Mouse (Mus musculus) midbrain, embryonic 16.5 days (tissue): ENCODE results near the gene Fbxo33. TPM values are rescaled to one million over a fixed set of nuclear protein-coding genes. Genes with fewer than 3 reads are reported as not detected.

Source experiments
- ATAC-seq: fragments of 200-750 bp; cut with Nextera tagmentation; 2 replicates; pipeline ENCODE4 v1.8.0; 2017; ENCODE audit warnings: moderate TSS enrichment
- H3K27ac ChIP-seq: fragments of 300-500 bp; sonication (generic); 2 replicates; pipeline ENCODE4 v1.5.1; 2014; ENCODE audit warnings: mild to moderate bottlenecking, low read length, mixed read lengths
- H3K27me3 ChIP-seq: fragments of 300-500 bp; sonication (generic); 2 replicates; pipeline ENCODE4 v1.6.1; 2014; ENCODE audit warnings: low read depth, low read length, mixed read lengths; ENCODE audit not compliant: control insufficient read depth, insufficient read depth
- H3K36me3 ChIP-seq: fragments of 300-500 bp; sonication (generic); 2 replicates; pipeline ENCODE4 v1.6.1; 2014; ENCODE audit warnings: mild to moderate bottlenecking, low read length, moderate library complexity, mixed read lengths; ENCODE audit not compliant: control insufficient read depth, insufficient read depth
- H3K4me1 ChIP-seq: fragments of 300-500 bp; sonication (generic); 2 replicates; pipeline ENCODE4 v1.6.1; 2014; ENCODE audit warnings: mild to moderate bottlenecking, low read length, mixed read lengths; ENCODE audit not compliant: control insufficient read depth, insufficient read depth
- H3K4me2 ChIP-seq: fragments of 300-500 bp; sonication (generic); 2 replicates; pipeline ENCODE4 v1.6.1; 2014; ENCODE audit warnings: mild to moderate bottlenecking, low read length, mixed read lengths
- H3K4me3 ChIP-seq: fragments of 300-500 bp; sonication (generic); 2 replicates; pipeline ENCODE4 v1.5.1; 2014; ENCODE audit warnings: low read depth, mild to moderate bottlenecking, low read length, moderate library complexity, mixed read lengths
- H3K9ac ChIP-seq: fragments of 300-500 bp; sonication (generic); 2 replicates; pipeline ENCODE4 v1.6.1; 2014; ENCODE audit warnings: low read depth, low read length, mixed read lengths
- H3K9me3 ChIP-seq: fragments of 300-500 bp; sonication (generic); replicated peaks from 2 replicates; pipeline ENCODE4 v1.6.1; 2014; ENCODE audit warnings: mild to moderate bottlenecking, low read length, mixed read lengths; ENCODE audit not compliant: control insufficient read depth, poor library complexity, severe bottlenecking
- WGBS: fragments of 180-500 bp; shearing (Covaris S2); extraction: QIAGEN DNeasy Blood & Tissue Kit; methylation state at CpG from one replicate; pipeline ENCODE4 v1.1.7; 2014; 5-methylcytosine and 5-hydroxymethylcytosine counted together
- microRNA-seq: library from miRNA; unstranded; fragments of <30 nt; microRNA quantifications from one replicate; pipeline ENCODE4, GENCODE M21; 2017
- polyA plus RNA-seq: library from polyadenylated mRNA; unstranded; fragments of >200 nt; fragmentation: Nextera tagmentation; extraction: Ambion mirVana; gene quantifications from 2 replicates; pipeline ENCODE4 v1.2.1, GENCODE M21; 2015

Gene Fbxo33
- polyA plus RNA-seq, 1 experiment from 2014 or later, result 6.9 TPM

- ATAC-seq, result no peak
- Histone ChIP-seq H3K27ac (no peak overlapping the region), H3K36me3 (peaks cover 18% of the 10 kb centered on the region)
These were observed 41.7 kb downstream of the Fbxo33 start for GRCm38 (mm10) chr12:59177814-59178213.

GRCm38 (mm10) chr12:59169935-59170334, 49.6 kb downstream of the Fbxo33 start:
- Histone ChIP-seq H3K9ac (no peak overlapping the region), H3K36me3 (peaks cover 7% of the 10 kb centered on the region), H3K4me2 (no peak overlapping the region), H3K4me3 (no peak overlapping the region), H3K9me3 (no peaks in the 10 kb centered on the region), H3K4me1 (no peaks in the 10 kb centered on the region), H3K27me3 (no peaks in the 10 kb centered on the region), H3K27ac (no peak overlapping the region)
- 87% methylated on average over 4 of the region's 4 CpGs for WGBS
- ATAC-seq, result no peak

More at GRCm38 (mm10) chr12:59177814-59178213, 41.7 kb downstream of the Fbxo33 start:
- no peaks in the 10 kb centered on the region for H3K9me3 ChIP-seq
- no peak overlapping the region for H3K4me2 ChIP-seq
- H3K4me1 ChIP-seq, result no peaks in the 10 kb centered on the region
- no peak overlapping the region for H3K4me3 ChIP-seq
- no peaks in the 10 kb centered on the region for H3K27me3 ChIP-seq
- no peak overlapping the region for H3K9ac ChIP-seq
- 92% methylated on average over 3 of the region's 3 CpGs for WGBS

GRCm38 (mm10) chr12:59166557-59166956, 53.0 kb downstream of the Fbxo33 start:
- no peak overlapping the region for H3K4me3 ChIP-seq
- no peak overlapping the region for H3K9ac ChIP-seq
- peaks cover 11% of the 10 kb centered on the region for H3K36me3 ChIP-seq
- H3K27me3 ChIP-seq, result no peaks in the 10 kb centered on the region
- H3K9me3 ChIP-seq, result no peaks in the 10 kb centered on the region
- WGBS, result 89% methylated on average over 4 of the region's 4 CpGs
- no peaks in the 10 kb centered on the region for H3K4me1 ChIP-seq
- no peak for ATAC-seq
- H3K27ac ChIP-seq, result no peak overlapping the region
- no peak overlapping the region for H3K4me2 ChIP-seq

- Histone ChIP-seq H3K27ac (no peak overlapping the region), H3K4me1 (no peaks in the 10 kb centered on the region), H3K9ac (no peak overlapping the region), H3K4me2 (no peak overlapping the region), H3K27me3 (no peaks in the 10 kb centered on the region), H3K4me3 (no peak overlapping the region), H3K36me3 (peaks cover 14% of the 10 kb centered on the region), H3K9me3 (no peaks in the 10 kb centered on the region)
- 96% methylated on average over 6 of the region's 6 CpGs for WGBS
- ATAC-seq, result no peak
These were observed 55.0 kb downstream of the Fbxo33 start for GRCm38 (mm10) chr12:59164522-59164921.

- Histone ChIP-seq H3K9me3 (no peaks in the 10 kb centered on the region), H3K36me3 (peaks cover 18% of the 10 kb centered on the region; the same call in 1 of the 2 replicates), H3K27me3 (no peaks in the 10 kb centered on the region), H3K9ac (no peak overlapping the region), H3K27ac (no peak overlapping the region), H3K4me3 (no peak overlapping the region), H3K4me1 (no peaks in the 10 kb centered on the region), H3K4me2 (no peak overlapping the region)
- 97% methylated on average over 2 of the region's 2 CpGs for WGBS
- no peak for ATAC-seq
These were observed 56.7 kb downstream of the Fbxo33 start for GRCm38 (mm10) chr12:59162797-59163196.

- ATAC-seq, result no peak
- WGBS, result 60% methylated on average over 2 of the region's 2 CpGs
These were observed 58.4 kb downstream of the Fbxo33 start for GRCm38 (mm10) chr12:59161091-59161490.

More at GRCm38 (mm10) chr12:59161091-59161490, 58.4 kb downstream of the Fbxo33 start:
- no peaks in the 10 kb centered on the region for H3K27me3 ChIP-seq
- H3K9ac ChIP-seq, result no peak overlapping the region
- H3K27ac ChIP-seq, result no peak overlapping the region
- no peak overlapping the region for H3K4me3 ChIP-seq
- no peaks in the 10 kb centered on the region for H3K4me1 ChIP-seq
- no peaks in the 10 kb centered on the region for H3K9me3 ChIP-seq
- H3K36me3 ChIP-seq, result peaks cover 23% of the 10 kb centered on the region
- no peak overlapping the region for H3K4me2 ChIP-seq

Small RNA genes lying within 50 kb of the gene (microRNA-seq; reads per million reads assigned to microRNA genes)
- gene Gm27284, result not detected

Other genes starting within 250 kb of the Fbxo33 start
- 119 and 120 TPM in 2 replicates for gene Sec23a, start 207.7 kb downstream of the Fbxo33 start, polyA plus RNA-seq
- 15.0 and 16.6 TPM in 2 replicates for gene Gemin2, start 206.3 kb downstream of the Fbxo33 start, polyA plus RNA-seq
- gene Trappc6b, start 158.3 kb downstream of the Fbxo33 start, polyA plus RNA-seq, result 182 and 184 TPM in 2 replicates
- gene Pnn, start 152.8 kb downstream of the Fbxo33 start, polyA plus RNA-seq, result 85.6 and 90.5 TPM in 2 replicates
- 28.5 and 35.2 TPM in 2 replicates for gene Mia2, start 123.9 kb downstream of the Fbxo33 start, polyA plus RNA-seq